Mouse (Mus musculus): Measurements from ENCODE around the gene Mmp20. TPM values are rescaled to one million over a fixed set of nuclear protein-coding genes. Genes with fewer than 3 reads are reported as not detected.

Gene Mmp20
- total RNA-seq, 4 experiments from 2014 or later: not detected

DNA sequence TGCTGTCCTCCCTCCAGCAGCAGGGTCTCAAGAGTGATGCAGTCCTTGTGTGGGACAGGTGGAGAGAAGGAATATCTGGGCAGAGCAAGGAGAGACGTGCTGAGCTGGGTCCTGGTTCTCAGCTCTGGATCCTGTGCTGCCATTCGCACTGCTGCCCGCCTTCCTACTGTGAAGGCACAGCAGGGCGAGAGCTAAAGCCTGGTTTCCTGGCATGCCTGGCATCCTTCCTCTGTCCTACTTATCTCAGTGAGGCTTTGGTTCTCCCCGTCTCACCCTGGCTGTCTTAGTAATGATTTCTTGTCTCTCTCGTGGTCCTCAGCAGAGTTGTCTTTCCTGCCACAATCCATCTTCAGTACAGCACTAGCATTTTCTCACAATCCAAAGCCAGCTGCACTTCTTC is 61.8 kb downstream of the Mmp20 start:
- no peak for DNase-seq (ENCODE audit: low spot score in 2 of 2)

DNA sequence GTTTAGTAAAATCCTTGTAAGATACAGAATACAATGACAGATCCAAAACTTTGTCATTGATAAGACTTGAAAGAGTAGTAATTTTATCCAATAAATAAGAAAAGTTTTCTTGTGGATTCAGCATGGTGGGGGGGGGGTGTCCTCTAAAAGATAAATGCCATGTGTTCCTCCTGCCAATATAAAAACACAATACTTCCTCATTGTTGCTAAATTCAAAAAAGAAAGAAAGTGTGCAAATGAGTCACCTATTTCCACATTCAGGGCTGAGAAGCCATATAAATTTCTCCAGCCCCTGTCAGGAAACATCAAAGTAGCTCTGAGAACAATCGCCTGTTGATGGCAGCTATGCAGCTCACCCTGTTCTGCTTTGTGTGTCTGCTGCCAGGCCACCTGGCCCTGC is 63.8 kb downstream of the Mmp20 start, which contains the start of gene Mmp7:
Gene Mmp7 (plus strand): TSS at position 301 of the 400 bp plus-strand sequence.
- DNase-seq (ENCODE audit: low spot score in 2 of 2): no peak

DNA sequence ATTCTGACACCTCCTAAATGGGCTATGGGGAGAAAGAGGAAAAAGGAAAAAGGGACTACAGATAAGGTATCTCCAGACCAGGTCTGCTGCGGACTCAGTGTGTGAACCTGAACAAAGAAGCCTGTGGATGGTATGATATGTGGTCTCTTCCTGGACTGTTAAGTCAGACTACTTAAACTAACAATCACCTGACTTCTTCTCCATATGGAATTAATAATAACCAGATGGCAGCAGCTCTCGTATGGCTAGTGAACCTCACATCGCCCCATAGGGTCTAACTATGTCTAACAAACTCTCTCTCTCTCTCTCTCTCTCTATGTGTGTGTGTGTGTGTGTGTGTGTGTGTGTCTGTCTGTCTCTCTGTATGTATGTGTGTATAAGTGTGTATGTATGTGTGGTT is 65.9 kb downstream of the Mmp20 start:
- no peak for DNase-seq (ENCODE audit: low spot score in 2 of 2)

DNA sequence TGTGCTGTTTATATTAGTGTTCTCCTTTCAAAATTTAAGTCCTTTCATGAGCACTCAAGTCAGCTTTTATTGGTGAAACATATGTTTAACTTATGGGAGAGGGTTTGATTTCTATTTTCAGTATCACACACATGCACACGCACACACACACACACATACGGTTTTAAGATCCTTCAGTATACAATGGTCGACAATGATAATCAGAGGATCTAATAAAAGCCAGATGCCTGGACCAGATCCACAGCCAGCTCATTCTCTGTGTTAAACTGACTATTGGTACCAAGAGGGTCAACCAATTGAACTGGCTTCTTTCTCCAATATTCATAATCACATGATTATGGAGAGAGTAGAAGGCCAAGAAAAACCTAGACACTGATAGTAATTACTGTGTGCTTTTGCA is 67.6 kb downstream of the Mmp20 start:
- DNase-seq (ENCODE audit: low spot score in 2 of 2): no peak

DNA sequence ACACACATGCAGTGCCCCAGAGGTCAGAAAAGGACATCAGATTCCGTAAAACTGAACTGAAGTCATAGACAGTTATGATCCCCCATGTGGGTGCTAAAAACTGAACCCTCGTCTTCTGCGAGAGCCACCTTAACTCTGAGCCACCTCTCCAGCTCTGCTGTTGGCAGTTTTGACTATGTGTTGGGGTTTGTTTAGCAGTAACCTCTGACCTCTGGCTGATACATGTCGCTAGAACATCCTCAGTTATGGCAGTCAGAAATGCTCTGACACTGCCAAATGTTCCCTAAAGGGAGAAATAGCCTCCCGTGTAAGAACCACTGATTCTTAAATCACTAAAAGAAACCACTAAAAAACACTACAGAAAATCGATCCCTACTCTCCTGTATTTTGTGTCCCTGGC is 80.7 kb downstream of the Mmp20 start:
- no peak for DNase-seq (ENCODE audit: low spot score in 2 of 2)

DNA sequence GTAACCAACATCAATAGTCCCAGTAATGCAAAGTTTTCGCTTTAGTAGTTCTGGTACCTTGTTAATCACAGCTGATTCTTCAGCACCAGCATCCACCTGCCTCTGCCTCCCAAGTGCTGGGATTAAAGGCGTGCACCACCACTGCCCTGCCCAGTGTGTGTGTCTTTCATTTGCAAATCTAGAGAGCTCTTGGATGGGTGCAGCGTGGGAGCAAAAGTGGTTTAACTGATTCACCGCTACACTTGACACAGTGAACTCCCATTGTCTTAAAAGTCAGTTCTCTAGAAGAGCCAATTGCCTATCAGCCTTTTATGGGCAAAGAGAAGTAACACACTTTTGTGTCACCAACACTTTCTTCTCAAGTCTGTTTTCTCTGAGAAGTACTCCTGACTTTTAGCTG is 83.2 kb downstream of the Mmp20 start:
- no peak for DNase-seq (ENCODE audit: low spot score in 2 of 2)

DNA sequence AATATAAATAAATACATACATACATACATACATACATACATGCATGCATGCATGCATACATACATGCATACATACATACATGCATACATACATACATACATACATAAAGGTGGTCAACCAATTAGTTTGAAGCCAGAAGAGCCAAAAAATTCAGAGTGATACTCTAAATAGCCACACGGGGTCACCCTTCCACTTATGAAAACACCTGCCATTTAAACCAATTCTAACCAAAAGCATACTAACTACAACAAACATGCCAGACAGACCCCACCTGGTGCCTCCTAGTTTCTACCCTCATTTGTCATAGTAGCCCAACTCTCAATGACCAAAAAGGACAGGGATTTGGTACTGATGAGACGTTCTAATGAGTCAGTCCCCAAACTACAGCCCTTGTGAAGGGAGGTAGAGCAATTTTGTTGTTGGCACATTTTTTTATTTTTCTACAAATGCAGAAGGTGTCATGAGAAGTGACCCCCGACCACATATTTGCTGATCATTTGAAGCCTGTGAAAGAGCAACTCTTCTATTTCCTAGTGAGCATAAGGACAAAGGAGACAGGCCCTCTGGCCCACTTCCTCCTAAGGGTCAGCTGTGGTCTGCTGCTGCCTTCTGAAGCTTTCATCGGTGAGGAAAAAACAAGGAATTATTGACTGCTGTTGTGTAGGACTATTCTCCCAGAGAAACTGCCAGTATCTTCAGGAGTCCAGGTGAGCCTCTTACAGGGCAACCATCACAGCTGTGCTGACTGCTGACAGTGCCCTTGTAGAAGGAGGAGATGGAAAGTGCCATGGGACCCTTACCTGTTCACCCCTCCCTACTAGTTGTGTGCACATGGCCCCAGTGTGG is 86.3 kb downstream of the Mmp20 start:
- DNase-seq (ENCODE audit: low spot score in 2 of 2): peak; percentile 8 to 9

DNA sequence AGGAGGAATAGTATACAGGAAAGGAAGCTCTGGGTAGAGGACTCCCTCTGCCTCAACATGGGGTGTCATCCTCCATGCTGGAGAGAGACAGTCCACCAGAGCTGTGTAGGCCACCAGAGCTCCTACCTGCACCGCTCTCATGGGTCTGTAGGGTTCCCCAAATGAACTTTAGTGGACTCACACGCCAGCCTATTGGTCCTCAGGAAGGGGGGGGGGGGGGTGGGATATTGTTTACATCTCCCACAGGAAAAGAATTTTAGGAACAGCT is 86.8 kb downstream of the Mmp20 start:
- no peak for DNase-seq (ENCODE audit: low spot score in 2 of 2)

DNA sequence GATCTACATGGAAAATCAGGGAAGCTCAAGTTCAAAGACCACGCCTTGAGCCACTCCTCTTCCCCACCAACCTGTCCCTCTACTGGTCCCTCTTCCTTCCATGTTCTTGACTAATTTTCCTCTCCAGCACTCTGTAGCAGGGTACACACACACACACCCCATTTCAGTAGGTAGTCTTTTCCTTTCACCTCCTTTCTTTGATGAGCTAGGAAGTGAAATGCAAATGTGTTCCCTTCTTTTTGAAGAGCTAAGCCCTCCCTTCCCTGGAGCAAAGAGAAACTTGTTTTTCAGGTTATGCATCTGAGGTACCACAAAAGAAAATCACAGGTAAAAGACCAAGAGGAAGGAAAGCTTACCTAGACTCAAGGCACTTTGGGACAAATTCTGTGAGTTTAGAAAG is 93.5 kb downstream of the Mmp20 start:
- DNase-seq (ENCODE audit: low spot score in 2 of 2): no peak

Other genes starting within 250 kb of the Mmp20 start
- gene Mmp1b, start 240.2 kb upstream of the Mmp20 start, total RNA-seq (2022): not detected
- not detected for gene Mmp3, start 182.4 kb upstream of the Mmp20 start, total RNA-seq (2022)
- not detected for gene Mmp10, start 125.9 kb upstream of the Mmp20 start, total RNA-seq (2022)
- gene Mmp8, start 69.8 kb upstream of the Mmp20 start, total RNA-seq (2022): not detected
- not detected for gene Mmp27, start 56.8 kb upstream of the Mmp20 start, total RNA-seq (2022)
- gene Mmp7, start 63.9 kb downstream of the Mmp20 start, total RNA-seq (2022): not detected
- 10 to 100 TPM; 11.6 to 12.5 (median 11.7) TPM for gene Tmem123, start 135.8 kb downstream of the Mmp20 start, total RNA-seq (2022)
- 10 to 100 TPM; 31.2 to 35.3 (median 35.1) TPM for gene Birc2, start 208.8 kb downstream of the Mmp20 start, total RNA-seq (2022)
- 1 to 10 TPM; 1.9 to 4.3 (median 3.3) TPM for gene Birc3, start 245.0 kb downstream of the Mmp20 start, total RNA-seq (2022)